Mouse (Mus musculus): ENCODE results near the gene Fermt2.

Fermt2 gene

DNA sequence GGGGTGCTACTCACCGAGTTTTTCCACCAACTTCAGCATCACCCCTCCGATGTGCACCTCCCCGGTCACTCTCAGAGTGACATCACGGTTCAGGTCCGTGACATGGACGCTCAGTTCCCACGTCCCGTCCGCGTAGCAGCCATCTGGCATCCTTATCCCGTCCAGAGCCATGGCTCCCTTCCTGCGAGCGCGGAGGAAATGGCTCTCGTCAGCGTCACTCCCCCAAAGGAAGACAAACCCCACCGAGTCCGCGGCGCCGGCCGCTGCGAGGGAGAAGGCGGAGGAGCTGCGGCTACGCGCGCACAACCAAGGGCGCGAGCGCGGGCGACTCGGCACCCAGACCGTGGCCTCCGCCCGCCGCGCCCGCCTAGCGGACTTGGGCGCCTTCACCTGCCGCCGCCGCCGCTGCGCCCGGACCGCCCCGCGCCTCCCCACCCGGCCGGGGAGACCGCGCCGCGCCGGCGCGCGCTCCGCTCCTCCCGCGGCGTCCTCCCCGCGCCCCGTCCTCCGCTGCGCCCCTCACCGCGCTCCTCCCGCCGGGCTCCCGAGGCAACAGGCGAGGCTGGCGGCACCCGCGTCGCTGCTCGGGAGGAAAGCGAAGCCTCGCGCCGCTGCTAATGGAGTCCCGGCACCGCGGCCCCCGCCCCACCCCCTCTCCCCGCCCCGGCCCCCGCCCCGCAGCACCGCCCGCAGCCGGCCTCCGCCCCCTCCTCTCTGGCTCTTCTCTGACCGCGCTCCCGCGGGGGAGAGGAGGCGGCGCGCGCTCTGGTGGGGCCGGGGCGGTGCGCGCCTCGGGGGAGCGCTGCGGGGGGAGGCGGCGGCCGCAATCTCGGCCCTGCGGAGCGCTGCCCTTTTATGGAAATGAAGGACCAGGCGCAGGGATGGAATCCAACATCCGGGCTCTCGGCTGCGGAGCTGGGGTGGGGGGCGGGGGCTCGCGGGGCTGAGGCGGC lies at the start of gene Fermt2:
Gene Fermt2 (minus strand): TSS at position 708 of the 953 bp plus-strand sequence.
- in situ Hi-C loops (cut with MboI; ENCODE audit: low pct_unique_long_range_greater_than_20kb in 1 of 2, low sequenced_read_pairs in 2 of 2, unreplicated experiment in 1 of 2) = no loop called here

DNA sequence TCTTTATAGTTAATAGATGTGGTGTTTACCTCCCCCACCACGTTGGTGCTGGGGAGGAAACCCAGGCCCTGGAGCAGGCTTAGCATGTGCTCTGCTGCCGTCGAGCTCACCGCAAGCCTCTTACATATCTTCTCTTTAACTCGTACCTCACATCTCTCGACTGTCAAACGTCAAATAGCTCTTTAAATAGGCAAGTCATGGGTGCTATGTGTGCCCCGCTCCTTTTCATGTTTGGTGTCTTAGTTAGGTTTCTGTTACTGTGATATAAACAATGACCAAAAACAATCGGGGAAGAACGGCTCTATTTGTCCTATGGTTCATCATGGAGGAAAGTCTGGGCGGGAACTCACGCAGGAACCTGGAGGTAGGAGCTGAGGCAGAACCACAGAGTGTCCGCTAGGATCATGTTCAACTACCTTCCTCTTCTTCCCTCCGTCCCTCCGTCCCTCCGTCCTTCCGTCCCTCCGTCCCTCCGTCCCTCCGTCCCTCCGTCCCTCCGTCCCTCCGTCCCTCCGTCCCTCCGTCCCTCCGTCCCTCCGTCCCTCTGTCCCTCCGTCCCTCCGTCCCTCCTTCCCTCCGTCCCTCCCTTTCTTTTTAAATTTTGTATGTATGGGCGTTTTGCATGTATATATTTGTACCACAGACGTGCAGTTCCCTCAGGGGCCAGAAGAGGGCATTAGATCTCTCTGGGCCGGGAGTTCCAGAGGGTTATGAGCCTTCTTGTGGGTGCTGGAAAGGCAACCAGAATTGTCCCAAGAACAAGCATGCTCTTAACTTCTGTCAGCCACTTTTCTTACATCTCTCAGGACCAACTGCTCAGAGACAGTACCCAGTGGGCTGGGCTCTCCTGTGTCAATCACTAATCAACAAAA lies 36.4 kb upstream of the Fermt2 start:
- in situ Hi-C loops (cut with MboI; ENCODE audit: low pct_unique_long_range_greater_than_20kb in 1 of 2, low sequenced_read_pairs in 2 of 2, unreplicated experiment in 1 of 2) = no loop called here

DNA sequence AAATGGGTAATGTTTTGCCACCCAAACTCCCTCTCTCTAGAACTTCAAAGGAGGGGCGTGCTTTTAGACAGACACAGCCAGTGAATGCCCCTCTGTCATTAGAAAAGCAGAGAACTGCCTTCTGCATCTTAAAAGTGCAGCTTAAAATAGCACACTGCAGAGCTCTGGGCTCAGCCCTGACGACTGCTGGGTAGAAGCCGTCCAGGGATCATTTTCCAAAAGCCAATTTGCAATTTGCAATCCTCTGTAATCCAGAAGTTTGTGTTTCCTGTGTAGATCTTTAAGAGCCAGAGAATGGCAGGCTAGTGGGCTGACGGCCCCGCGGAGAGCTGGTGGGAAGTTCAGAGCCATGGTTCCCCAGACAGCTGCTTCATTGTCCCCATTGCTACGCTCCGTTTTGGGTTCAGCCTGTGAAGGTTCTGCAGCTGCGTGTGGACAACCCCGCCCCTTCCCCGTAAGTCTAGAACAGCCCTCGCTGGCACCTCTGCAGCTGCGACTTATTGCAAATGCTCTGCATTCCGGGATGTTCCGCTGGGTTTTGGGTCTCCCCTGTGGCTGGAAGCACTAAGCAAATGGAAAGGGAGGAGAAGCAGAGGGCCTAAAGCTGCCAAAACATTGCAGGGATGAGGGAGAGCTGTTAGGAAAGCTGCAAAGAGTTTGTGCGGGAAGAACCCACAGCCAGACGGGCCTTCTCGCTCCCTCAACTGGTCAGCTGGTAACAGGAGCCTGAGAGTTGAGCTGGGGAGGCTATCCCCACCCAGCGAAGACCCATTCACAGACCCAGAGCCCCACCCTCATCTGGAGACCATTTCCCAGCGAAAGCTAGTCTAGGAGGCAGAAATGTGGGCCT lies 35.5 kb upstream of the Fermt2 start:
- in situ Hi-C loops (cut with MboI; ENCODE audit: low pct_unique_long_range_greater_than_20kb in 1 of 2, low sequenced_read_pairs in 2 of 2, unreplicated experiment in 1 of 2) = no loop called here

DNA sequence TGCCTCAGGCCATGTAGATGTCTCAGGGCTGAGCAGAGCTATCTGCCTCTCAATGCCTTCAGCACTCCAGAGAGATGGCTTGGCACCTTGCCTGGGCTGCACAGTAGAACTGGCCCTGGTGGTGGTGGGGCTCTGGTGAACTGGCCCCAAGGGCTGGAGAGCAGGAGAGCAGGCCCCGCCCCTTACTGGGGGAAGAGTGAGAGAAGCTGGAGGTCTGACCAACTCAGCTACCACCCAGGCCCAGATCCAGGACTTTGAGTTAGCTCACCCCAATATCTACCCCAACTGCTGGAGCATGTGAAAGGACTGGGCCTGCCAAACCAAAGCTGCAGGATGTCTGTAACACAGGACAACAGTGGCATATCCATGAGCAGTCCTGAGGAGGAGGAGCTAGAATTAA lies 33.7 kb upstream of the Fermt2 start:
- in situ Hi-C loops (cut with MboI; ENCODE audit: low pct_unique_long_range_greater_than_20kb in 1 of 2, low sequenced_read_pairs in 2 of 2, unreplicated experiment in 1 of 2) = no loop called here

DNA sequence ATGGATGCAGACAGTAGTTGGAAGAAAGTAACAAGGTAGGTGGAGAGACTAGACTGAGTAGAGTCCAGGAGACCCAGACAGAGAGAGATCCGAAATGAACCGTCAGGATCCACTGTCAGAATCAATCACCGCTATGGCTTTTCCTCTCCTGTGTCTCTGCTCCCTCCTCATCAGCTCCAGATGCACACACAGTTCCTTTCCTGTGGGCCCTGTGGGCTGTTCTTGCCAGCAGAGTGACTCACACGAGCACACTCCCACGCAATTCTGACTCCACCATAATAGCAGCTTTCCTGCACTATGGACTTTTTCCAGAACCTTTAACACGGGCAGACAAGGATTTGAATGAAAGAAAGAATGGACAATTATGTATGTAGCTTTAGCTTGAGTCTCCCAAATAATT lies 31.8 kb upstream of the Fermt2 start:
- in situ Hi-C loops (cut with MboI; ENCODE audit: low pct_unique_long_range_greater_than_20kb in 1 of 2, low sequenced_read_pairs in 2 of 2, unreplicated experiment in 1 of 2) = no loop called here

DNA sequence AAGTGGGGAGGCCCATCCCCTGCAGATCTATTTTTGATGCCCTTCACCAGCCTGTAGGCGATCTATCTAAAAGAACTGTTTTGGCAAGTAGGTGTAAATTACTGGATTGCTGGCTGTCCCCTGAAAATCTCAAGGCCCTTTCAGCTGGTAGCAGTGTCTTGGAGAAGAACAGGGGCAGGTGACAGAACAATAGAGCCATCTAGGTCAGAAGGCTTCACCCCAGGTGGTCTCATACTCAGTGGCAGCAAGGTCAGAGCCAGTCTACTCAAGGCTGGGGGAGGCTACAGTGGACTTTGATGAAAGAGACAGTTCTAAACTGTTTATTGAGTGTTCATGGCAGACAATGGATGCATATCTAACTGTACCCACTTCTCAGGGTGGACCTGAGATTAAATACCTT lies 29.1 kb upstream of the Fermt2 start:
- in situ Hi-C loops (cut with MboI; ENCODE audit: low pct_unique_long_range_greater_than_20kb in 1 of 2, low sequenced_read_pairs in 2 of 2, unreplicated experiment in 1 of 2) = loop anchor here in 1 of 2 experiments (10.0 kb wide), 1 partner anchor 216 kb away; no protein-coding TSS in a partner anchor

DNA sequence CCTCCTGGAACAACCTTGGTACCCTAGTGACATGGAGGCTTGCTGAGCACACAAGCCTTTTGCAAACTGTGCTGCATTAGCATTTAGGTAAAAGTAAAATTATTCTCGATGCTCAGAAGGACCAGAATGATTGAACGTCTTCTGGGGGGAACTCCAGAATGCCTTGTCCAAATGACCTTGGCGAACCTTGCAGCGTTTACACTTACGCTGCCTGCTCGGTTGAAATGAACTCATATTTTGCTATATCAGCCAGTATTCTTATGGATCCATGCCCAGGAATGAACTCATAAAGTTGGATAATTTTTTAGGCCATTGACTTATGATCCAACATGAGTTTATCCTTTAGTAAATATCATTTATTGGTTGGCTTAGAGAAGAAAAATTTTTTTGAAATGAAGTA lies 24.4 kb upstream of the Fermt2 start:
- in situ Hi-C loops (cut with MboI; ENCODE audit: low pct_unique_long_range_greater_than_20kb in 1 of 2, low sequenced_read_pairs in 2 of 2, unreplicated experiment in 1 of 2) = loop anchor here in 1 of 2 experiments (10.0 kb wide), 1 partner anchor 220 kb away; no protein-coding TSS in a partner anchor

DNA sequence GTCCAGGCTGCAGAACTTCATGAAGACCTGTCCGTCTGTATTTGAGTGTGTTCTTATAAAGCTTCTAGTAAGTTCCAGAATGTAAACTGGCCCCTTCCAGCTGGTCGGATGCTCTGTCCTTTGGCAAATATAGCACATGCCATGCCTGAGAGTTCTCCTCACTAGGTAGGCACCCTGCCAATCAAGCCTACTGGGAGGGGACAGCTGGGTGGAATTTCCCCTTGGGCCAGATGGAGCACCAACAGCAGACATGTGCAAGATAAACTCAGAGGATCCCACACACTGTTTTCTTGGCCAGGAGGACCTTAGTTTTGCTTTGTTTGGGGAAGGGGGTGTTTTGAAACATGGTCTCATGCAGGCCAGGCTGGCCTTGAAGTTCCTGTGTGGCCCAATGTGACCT lies 23.9 kb upstream of the Fermt2 start:
- in situ Hi-C loops (cut with MboI; ENCODE audit: low pct_unique_long_range_greater_than_20kb in 1 of 2, low sequenced_read_pairs in 2 of 2, unreplicated experiment in 1 of 2) = loop anchor here in 1 of 2 experiments (10.0 kb wide), 1 partner anchor 221 kb away; no protein-coding TSS in a partner anchor

DNA sequence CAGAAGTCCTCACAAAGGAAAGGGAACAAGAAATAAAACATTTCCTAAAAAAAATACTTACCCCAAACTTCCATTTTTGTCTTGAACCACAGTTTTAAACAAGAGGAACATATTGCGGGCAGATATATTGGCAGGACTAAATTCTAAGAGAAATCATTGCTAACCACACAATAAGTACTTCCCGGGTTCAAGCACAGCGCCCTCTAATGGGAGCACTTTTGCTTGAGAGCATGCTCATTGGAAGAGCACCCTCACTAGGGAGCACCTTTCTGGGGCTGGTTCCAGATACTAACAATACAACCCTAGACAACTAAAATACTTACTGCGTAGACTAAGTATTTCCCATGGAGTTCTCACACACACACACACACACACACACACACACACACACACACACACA lies 22.5 kb upstream of the Fermt2 start:
- in situ Hi-C loops (cut with MboI; ENCODE audit: low pct_unique_long_range_greater_than_20kb in 1 of 2, low sequenced_read_pairs in 2 of 2, unreplicated experiment in 1 of 2) = loop anchor here in 1 of 2 experiments (10.0 kb wide), 1 partner anchor 222 kb away; no protein-coding TSS in a partner anchor

DNA sequence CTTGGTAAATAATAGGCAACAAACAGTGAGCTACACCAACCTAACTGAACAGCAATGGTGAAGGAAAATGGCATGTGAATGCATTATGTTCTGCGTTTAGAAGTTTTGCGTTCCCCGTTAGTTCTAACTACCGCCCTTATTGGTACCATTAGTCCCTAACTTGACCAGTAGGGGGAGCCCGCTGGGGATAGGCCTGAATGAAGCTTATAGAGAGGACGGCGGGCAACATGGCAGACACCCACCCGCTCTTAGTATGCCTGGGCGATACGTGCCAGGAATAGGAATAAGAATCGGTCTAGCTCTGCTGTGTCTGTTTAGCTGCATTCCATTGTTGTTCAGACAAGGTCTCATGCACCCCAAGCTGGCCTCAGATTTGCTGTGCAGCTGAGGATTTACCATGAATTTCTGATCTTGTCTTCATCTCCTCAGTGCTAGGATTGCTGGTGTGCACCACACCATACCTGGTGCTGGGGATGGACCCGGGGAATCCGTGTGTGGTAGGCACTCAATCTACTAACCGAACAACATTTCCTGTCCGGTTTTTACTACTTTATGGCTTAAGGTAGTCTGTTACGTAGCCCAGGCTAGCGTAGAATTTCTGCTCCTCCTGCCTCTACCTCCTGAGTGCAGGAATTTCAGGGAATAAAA lies 21.3 kb upstream of the Fermt2 start:
- in situ Hi-C loops (cut with MboI; ENCODE audit: low pct_unique_long_range_greater_than_20kb in 1 of 2, low sequenced_read_pairs in 2 of 2, unreplicated experiment in 1 of 2) = loop anchor here in 1 of 2 experiments (10.0 kb wide), 1 partner anchor 224 kb away; no protein-coding TSS in a partner anchor

DNA sequence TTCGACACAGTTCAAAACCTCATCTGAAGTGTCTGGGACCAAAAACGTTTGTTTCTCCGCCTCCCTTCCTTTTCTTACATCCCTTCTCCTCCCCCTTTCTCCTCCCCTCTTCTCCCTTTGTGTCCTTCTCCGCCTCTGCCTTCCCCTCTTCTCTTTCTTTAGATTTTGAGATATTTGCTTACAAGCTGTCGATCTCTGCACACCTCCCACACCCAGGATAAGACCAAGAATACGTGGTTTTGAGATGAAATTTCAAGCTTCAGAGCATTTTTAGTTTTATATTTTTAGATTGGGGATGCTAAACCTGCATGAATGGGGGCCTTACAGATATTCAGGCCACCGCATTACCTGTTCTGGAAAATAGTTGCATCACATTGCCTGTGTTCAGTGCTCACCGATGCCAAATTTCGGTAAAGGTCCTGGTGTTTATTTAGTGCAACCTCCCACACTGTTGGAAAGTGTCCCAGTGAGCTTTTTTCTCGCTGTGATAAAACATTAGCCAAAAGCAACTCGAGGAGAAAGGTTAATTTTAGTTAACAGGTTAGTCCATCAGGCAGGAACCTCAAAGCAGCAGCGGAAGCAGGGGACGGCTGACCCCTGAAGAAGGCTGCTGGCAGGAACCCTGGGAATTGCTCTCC lies 20.2 kb upstream of the Fermt2 start:
- in situ Hi-C loops (cut with MboI; ENCODE audit: low pct_unique_long_range_greater_than_20kb in 1 of 2, low sequenced_read_pairs in 2 of 2, unreplicated experiment in 1 of 2) = loop anchor here in 1 of 2 experiments (10.0 kb wide), 1 partner anchor 225 kb away; no protein-coding TSS in a partner anchor

DNA sequence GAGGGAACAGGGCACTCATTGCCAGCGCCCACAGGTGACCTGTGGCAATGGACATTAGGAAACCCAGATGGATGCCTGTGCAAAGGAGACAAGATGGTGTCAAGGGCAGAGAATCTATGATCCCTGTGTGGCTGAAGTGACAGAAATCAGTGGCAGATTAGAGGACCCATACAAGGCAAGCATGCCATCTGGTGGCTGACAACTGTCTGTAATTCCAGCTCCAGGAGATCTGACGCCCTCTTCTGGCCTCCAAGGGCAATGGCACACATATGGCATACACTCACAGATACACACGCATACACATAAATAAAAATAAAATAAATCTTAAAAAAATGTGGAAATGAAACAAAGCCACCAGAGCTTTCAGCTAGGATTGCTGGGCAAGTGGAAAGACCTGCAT lies 18.2 kb upstream of the Fermt2 start:
- in situ Hi-C loops (cut with MboI; ENCODE audit: low pct_unique_long_range_greater_than_20kb in 1 of 2, low sequenced_read_pairs in 2 of 2, unreplicated experiment in 1 of 2) = loop anchor here in 1 of 2 experiments (10.0 kb wide), 1 partner anchor 123 kb away; no protein-coding TSS in a partner anchor

DNA sequence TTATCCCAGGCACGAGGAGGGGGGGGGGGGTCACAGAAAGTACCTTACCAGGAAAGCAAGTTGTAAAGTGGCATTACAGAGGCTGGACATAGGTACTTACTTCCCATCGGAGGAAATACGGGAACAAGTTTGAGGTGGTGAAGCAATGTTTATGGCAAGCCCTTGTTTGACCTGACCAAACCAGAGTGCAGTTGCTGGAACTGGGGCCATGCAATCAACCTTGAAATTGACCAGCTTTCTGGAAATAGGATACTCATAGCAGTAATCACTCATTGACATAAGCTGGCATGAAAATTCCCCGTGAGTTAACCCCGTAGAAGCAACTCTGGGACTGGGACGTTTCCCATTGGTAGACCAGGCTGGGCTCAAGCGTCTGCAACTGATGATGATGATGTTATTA lies 15.0 kb upstream of the Fermt2 start:
- in situ Hi-C loops (cut with MboI; ENCODE audit: low pct_unique_long_range_greater_than_20kb in 1 of 2, low sequenced_read_pairs in 2 of 2, unreplicated experiment in 1 of 2) = loop anchor here (5.0 to 10.0 kb wide), 2 partner anchors 118 to 120 kb away; no protein-coding TSS in a partner anchor

DNA sequence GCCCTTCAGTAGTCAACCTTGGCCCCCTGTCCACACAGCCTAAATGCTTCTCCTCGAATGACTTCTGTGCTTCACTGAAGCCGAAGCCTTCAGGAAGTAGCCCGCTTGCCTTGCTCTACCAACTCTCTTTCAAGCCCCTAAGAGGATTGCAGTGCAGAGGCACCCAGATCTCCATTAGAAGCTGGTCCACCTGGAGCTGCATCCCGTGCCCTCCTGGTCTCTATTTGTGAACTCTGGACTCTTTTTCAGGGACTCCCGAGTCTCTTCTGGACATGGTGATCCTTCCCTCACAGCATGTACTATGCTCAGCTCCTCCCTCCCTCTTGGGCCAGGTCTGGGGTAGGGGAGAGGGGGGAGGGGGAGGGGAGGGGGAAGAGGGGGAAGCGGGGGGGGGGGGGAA lies 14.1 kb upstream of the Fermt2 start:
- in situ Hi-C loops (cut with MboI; ENCODE audit: low pct_unique_long_range_greater_than_20kb in 1 of 2, low sequenced_read_pairs in 2 of 2, unreplicated experiment in 1 of 2) = loop anchor here (5.0 to 10.0 kb wide), 2 partner anchors 117 to 119 kb away; no protein-coding TSS in a partner anchor

DNA sequence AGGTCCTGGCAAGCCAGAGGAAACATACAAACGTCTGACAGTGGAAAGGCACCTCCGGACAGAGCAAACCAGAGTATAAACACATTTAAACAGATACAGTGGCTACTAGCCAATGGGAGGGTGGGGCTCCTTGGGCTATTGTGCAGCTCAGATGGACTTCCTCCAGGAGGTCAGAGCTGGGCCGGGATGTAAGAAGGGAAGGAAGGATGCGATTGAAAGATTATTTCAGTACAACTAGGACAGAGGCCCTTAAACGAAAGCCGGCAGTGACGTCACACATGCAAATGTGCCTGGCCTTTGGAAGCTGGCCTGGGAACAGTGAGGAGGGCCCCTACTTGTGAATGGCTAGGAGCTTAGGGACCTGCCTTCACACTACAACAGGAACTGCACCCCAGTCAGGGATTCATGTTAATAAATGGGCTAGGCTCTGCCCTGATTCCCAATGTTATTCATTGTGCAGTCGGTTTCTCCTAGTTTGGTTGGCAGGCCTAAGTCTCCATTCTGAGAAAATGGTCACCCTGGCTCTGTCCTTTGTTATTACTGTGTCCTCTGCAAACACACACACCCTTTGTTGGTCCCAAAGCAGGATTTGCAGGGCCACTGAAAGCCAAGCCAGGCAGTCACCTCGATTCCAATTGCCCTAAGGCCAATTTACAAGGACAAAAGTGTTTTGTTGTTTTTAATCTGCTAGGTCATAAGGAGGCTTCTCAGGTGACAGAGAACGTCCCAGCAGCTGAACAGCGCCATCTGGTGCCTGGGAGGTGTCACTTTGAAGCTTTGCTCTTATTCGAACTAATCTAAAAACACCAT lies 9.9 kb upstream of the Fermt2 start:
- in situ Hi-C loops (cut with MboI; ENCODE audit: low pct_unique_long_range_greater_than_20kb in 1 of 2, low sequenced_read_pairs in 2 of 2, unreplicated experiment in 1 of 2) = loop anchor here (5.0 to 10.0 kb wide), 2 partner anchors 113 to 115 kb away; no protein-coding TSS in a partner anchor

Data from mouse embryonic stem cell (cell line).